Mouse (Mus musculus) embryonic facial prominence, embryonic 14.5 days (tissue): ENCODE measurements at regions not wholly inside any gene's neighbourhood (a gene's known extent, or its start where the extent isn't known, plus 50 kb on each side); places are given as distances from the start of the nearest gene placed in this dataset.
"Not testable (repeated sequence)": the region's sequence is repeated elsewhere in the genome, so short reads cannot be mapped to it uniquely, and the experiment has no call there.

Experiments
- ATAC-seq: fragments of 200-750 bp; cut with Nextera tagmentation; 2 replicates; pipeline ENCODE4 v1.8.0; 2017; ENCODE audit warnings: low read depth, moderate number of reproducible peaks, moderate TSS enrichment
- DNase-seq: peaks from one replicate; pipeline ENCODE4 v3.0.0-alpha.2; 2015; ENCODE audit warnings: low spot score
- H3K27ac ChIP-seq: fragments of 300-500 bp; sonication (generic); replicated peaks from 2 replicates; pipeline ENCODE4 v1.5.1; 2014; ENCODE audit warnings: low read depth, mild to moderate bottlenecking, low read length, moderate library complexity
- H3K27me3 ChIP-seq: fragments of 300-500 bp; sonication (generic); replicated peaks from 2 replicates; pipeline ENCODE4 v1.6.1; 2014; ENCODE audit warnings: low read length; ENCODE audit not compliant: control insufficient read depth, insufficient read depth
- H3K36me3 ChIP-seq: fragments of 300-500 bp; sonication (generic); 2 replicates; pipeline ENCODE4 v1.6.1; 2014; ENCODE audit warnings: low read length, mixed read lengths; ENCODE audit not compliant: control insufficient read depth, insufficient read depth
- H3K4me1 ChIP-seq: fragments of 300-500 bp; sonication (generic); 2 replicates; pipeline ENCODE4 v1.6.1; 2014; ENCODE audit warnings: antibody characterized with exemption, low read length; ENCODE audit not compliant: control insufficient read depth, insufficient read depth
- H3K4me2 ChIP-seq: fragments of 300-500 bp; sonication (generic); 2 replicates; pipeline ENCODE4 v1.6.1; 2014; ENCODE audit warnings: low read depth, mild to moderate bottlenecking, low read length, moderate library complexity, mixed read lengths
- H3K4me3 ChIP-seq: fragments of 300-500 bp; sonication (generic); 2 replicates; pipeline ENCODE4 v1.5.1; 2014; ENCODE audit warnings: low read depth, mild to moderate bottlenecking, low read length
- H3K9ac ChIP-seq: fragments of 300-500 bp; sonication (generic); 2 replicates; pipeline ENCODE4 v1.6.1; 2014; ENCODE audit warnings: low read depth, mild to moderate bottlenecking, low read length, moderate library complexity, mixed read lengths
- H3K9me3 ChIP-seq: fragments of 300-500 bp; sonication (generic); 2 replicates; pipeline ENCODE4 v1.6.1; 2016; ENCODE audit warnings: low read length; ENCODE audit not compliant: control insufficient read depth
- WGBS: fragments of 180-500 bp; shearing (Covaris S2); extraction: QIAGEN DNeasy Blood & Tissue Kit; methylation state at CpG from one replicate; pipeline ENCODE4 v1.1.7; 2014; 5-methylcytosine and 5-hydroxymethylcytosine counted together

GRCm38 (mm10) chr1:47646681-47647080 lies 754.0 kb upstream of the Slc39a10 start:
- no peak for ATAC-seq
- H3K27ac ChIP-seq: no peak overlapping the region
- no peak overlapping the region for H3K4me3 ChIP-seq
- no peak overlapping the region for H3K9ac ChIP-seq
- no peaks in the 10 kb centered on the region for H3K4me1 ChIP-seq
- no peak for DNase-seq
- H3K27me3 ChIP-seq: no peaks in the 10 kb centered on the region
- WGBS: 72% methylated on average over 4 of the region's 4 CpGs
- H3K4me2 ChIP-seq: no peak overlapping the region
- H3K9me3 ChIP-seq: no peaks in the 10 kb centered on the region
- H3K36me3 ChIP-seq: no peaks in the 10 kb centered on the region

DNA sequence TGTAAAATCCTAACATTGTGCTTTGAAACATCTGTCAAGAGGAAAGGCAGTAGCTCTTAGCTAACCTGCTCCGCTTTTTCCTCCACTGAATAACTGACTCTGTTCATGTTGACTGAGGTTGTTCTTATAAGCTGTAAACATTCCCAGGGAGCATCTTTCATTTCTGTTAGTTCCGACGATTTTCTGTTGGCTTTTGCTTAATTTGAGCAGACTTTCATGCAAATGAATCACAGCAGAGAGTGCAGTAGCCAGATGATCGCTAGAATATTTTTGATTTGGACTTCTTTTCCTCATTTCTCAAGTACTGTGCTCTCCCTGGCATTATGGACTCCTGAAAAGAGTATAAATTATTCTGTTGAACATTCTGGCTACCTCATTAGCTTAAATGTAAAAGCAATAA lies 713.9 kb upstream of the Slc39a10 start:
- Histone ChIP-seq H3K27ac (no peak overlapping the region), H3K4me2 (no peak overlapping the region), H3K27me3 (no peaks in the 10 kb centered on the region), H3K4me1 (no peaks in the 10 kb centered on the region), H3K9ac (no peak overlapping the region), H3K36me3 (no peaks in the 10 kb centered on the region), H3K4me3 (no peak overlapping the region), H3K9me3 (no peaks in the 10 kb centered on the region)
- ATAC-seq (no peak), DNase-seq (no peak)
- 80% methylated on average over 4 of the region's 4 CpGs for WGBS

DNA sequence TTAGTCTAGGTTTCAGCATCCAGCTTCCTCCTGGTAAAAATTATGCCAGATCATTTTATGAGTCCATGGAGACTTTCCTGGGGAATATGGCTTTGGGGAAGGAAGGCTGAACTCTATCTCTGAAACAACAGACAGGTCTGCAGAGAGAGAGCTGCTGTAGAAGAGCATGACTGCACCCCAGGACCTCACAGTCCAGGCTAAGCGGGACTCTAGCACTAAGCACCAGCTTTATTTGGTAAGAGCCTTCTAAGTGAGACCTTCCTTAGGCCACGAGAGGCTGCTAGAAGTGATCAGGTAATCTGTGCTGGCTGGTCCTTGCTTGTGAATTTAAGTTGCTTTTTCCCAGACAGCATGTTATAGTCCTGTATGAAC lies 711.3 kb upstream of the Slc39a10 start:
- Histone ChIP-seq H3K4me2 (no peak overlapping the region), H3K4me1 (no peaks in the 10 kb centered on the region), H3K36me3 (no peaks in the 10 kb centered on the region), H3K27me3 (no peaks in the 10 kb centered on the region), H3K9ac (no peak overlapping the region), H3K9me3 (no peaks in the 10 kb centered on the region), H3K27ac (no peak overlapping the region), H3K4me3 (no peak overlapping the region)
- DNase-seq (no peak), ATAC-seq (no peak)
- 45% methylated on average over 2 of the region's 2 CpGs for WGBS

- Histone ChIP-seq H3K9ac (no peak overlapping the region), H3K4me2 (no peak overlapping the region), H3K27me3 (no peaks in the 10 kb centered on the region), H3K9me3 (no peaks in the 10 kb centered on the region), H3K36me3 (no peaks in the 10 kb centered on the region), H3K4me3 (no peak overlapping the region), H3K4me1 (no peaks in the 10 kb centered on the region), H3K27ac (no peak overlapping the region)
- no peak for ATAC-seq
- peak; percentile 4 for DNase-seq
- 23% methylated on average over 3 of the region's 3 CpGs for WGBS
Measured at GRCm38 (mm10) chr1:47603294-47603988, 710.8 kb upstream of the Slc39a10 start.

GRCm38 (mm10) chr1:47593641-47594040 lies 701.0 kb upstream of the Slc39a10 start:
- not testable (repeated sequence) for H3K27ac ChIP-seq, H3K9me3 ChIP-seq, DNase-seq, H3K4me2 ChIP-seq, ATAC-seq, H3K4me3 ChIP-seq, H3K27me3 ChIP-seq, H3K4me1 ChIP-seq, H3K9ac ChIP-seq, H3K36me3 ChIP-seq
- WGBS: no CpG with 5 or more reads among the region's 4 CpGs

GRCm38 (mm10) chr1:47545606-47546005 lies 653.0 kb upstream of the Slc39a10 start:
- no peak for ATAC-seq
- Histone ChIP-seq H3K27me3 (no peaks in the 10 kb centered on the region), H3K4me1 (no peaks in the 10 kb centered on the region), H3K27ac (no peak overlapping the region), H3K4me3 (no peak overlapping the region), H3K9ac (no peak overlapping the region), H3K4me2 (no peak overlapping the region), H3K9me3 (no peaks in the 10 kb centered on the region), H3K36me3 (no peaks in the 10 kb centered on the region)
- WGBS: 26% methylated on average over 1 of the region's 1 CpGs
- DNase-seq: no peak

DNA sequence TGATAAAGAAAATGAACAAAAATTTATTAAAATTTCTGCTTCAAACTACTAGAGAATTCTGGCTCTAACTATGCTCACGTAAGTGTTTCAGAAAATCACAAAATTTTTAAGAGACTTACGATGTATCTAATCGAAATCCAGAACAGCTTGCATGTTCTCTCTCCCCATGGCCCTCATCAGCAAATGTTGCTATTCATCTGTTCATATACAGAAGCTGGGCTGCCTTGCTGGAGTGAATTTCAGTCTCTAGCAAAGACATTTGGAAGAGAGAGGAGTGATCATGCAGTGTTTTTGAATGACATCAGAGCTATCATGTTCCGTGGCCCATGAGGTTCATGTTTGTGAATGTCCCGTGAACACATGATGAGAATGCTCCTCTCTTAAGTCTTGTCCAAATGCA lies 618.8 kb upstream of the Slc39a10 start:
- Histone ChIP-seq H3K4me3 (no peak overlapping the region), H3K36me3 (no peaks in the 10 kb centered on the region), H3K4me1 (no peaks in the 10 kb centered on the region), H3K4me2 (no peak overlapping the region), H3K27me3 (no peaks in the 10 kb centered on the region), H3K9ac (no peak overlapping the region), H3K9me3 (no peaks in the 10 kb centered on the region), H3K27ac (no peak overlapping the region)
- no peak for ATAC-seq
- no peak for DNase-seq
- 76% methylated on average over 5 of the region's 5 CpGs for WGBS

GRCm38 (mm10) chr1:47507801-47508200 lies 615.1 kb upstream of the Slc39a10 start:
- H3K4me2 ChIP-seq: no peak overlapping the region
- no peaks in the 10 kb centered on the region for H3K9me3 ChIP-seq
- H3K36me3 ChIP-seq: no peaks in the 10 kb centered on the region
- no peak overlapping the region for H3K4me3 ChIP-seq
- H3K9ac ChIP-seq: no peak overlapping the region
- DNase-seq (no peak), ATAC-seq (no peak)
- H3K27ac ChIP-seq: no peak overlapping the region
- H3K27me3 ChIP-seq: no peaks in the 10 kb centered on the region
- no peaks in the 10 kb centered on the region for H3K4me1 ChIP-seq

GRCm38 (mm10) chr1:47488581-47489204 lies 596.0 kb upstream of the Slc39a10 start:
- 41% methylated on average over 7 of the region's 7 CpGs for WGBS
- ATAC-seq (no peak), DNase-seq (peak; percentile 2)
- Histone ChIP-seq H3K4me3 (no peak overlapping the region), H3K9ac (no peak overlapping the region), H3K9me3 (no peaks in the 10 kb centered on the region), H3K4me2 (no peak overlapping the region), H3K4me1 (no peaks in the 10 kb centered on the region), H3K27me3 (no peaks in the 10 kb centered on the region), H3K36me3 (no peaks in the 10 kb centered on the region), H3K27ac (no peak overlapping the region)
